Mouse (Mus musculus) heart, adult 2 months (tissue): ENCODE results near the gene Irak3.

Experiments used
- CTCF ChIP-seq: fragments of 200-600 bp; IDR thresholded peaks from 2 replicates; pipeline ENCODE4 v1.8.1; 2022; ENCODE audit warnings: antibody characterized with exemption, mild to moderate bottlenecking, moderate library complexity
- EP300 ChIP-seq: fragments of 200-500 bp; IDR thresholded peaks from 2 replicates; pipeline ENCODE4 v1.6.1; 2011; ENCODE audit warnings: low read depth, low read length, control low read depth; ENCODE audit not compliant: insufficient read depth

DNA sequence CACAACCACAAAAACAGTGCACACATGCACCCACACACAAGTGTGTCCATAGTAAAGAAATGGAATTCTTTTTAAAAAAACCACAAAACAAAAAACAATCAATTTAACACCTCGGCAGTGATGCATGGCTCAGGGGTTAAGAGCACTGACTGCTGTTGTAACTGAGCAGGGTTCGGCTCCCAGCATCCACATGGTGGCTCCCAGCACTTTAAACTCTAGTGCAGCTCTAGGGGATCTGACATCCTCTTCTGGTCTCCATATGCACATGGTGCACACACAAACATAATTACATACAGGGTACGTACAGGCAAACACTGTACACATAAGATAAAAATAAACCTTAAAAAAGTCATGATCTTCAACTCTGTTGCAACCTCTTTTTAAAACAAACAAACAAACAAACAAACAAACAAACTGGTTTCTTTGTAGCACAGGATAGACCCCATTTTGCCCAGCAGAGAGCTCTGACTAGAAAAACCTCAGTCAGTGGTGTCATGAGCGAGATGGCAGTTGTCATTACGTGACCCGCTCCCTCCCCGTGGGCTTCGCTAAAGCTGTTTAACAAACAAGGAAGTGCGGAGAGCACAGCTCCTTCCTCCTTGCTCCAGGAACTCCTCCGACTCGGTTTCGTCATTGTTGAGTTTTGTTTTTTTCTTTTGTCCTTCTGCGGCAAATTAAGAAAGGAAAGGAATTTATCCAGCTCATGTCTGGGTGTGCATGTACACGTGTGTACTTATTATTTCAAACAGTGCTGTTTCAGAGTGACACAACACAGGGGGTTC is 17.8 kb upstream of the Irak3 start:
- TF ChIP-seq CTCF: no peak
- TF ChIP-seq EP300: no peak
